Mouse (Mus musculus): ENCODE measurements around the gene Brd3.

GRCm38 (mm10) chr2:27421293-27422068, 86.0 kb downstream of the Brd3 start:
- TF ChIP-seq CTCF (conservative IDR thresholded peaks at IDR 0.05; ENCODE audit: low read length) (no peak), NANOG (IDR thresholded peaks at IDR 0.05; ENCODE audit: borderline replicate concordance, low read length) (no peak)

Data from E14TG2a.4 (cell line).